Mouse (Mus musculus) forebrain, embryonic 15.5 days (tissue): ENCODE results near the gene Gm9913. TPM values are rescaled to one million over a fixed set of nuclear protein-coding genes. Genes with fewer than 3 reads are reported as not detected.

Source experiments
- ATAC-seq: fragments of 200-750 bp; cut with Nextera tagmentation; replicated peaks from 2 replicates; pipeline ENCODE4 v1.8.0; 2017; ENCODE audit warnings: mild to moderate bottlenecking, moderate TSS enrichment, moderate library complexity
- H3K27ac ChIP-seq: fragments of 300-500 bp; sonication (generic); replicated peaks from 2 replicates; pipeline ENCODE4 v1.5.1; 2015; ENCODE audit warnings: mild to moderate bottlenecking, inconsistent platforms
- H3K27me3 ChIP-seq: fragments of 300-500 bp; sonication (generic); 2 replicates; pipeline ENCODE4 v1.6.1; 2015; ENCODE audit warnings: inconsistent platforms
- H3K36me3 ChIP-seq: fragments of 300-500 bp; sonication (generic); 2 replicates; pipeline ENCODE4 v1.6.1; 2015; ENCODE audit warnings: mild to moderate bottlenecking, inconsistent platforms
- H3K4me1 ChIP-seq: fragments of 300-500 bp; sonication (generic); 2 replicates; pipeline ENCODE4 v1.6.1; 2015; ENCODE audit warnings: inconsistent platforms
- H3K4me2 ChIP-seq: fragments of 300-500 bp; sonication (generic); replicated peaks from 2 replicates; pipeline ENCODE4 v1.6.1; 2015; ENCODE audit warnings: mild to moderate bottlenecking, inconsistent platforms
- H3K4me3 ChIP-seq: fragments of 300-500 bp; sonication (generic); 2 replicates; pipeline ENCODE4 v1.5.1; 2015; ENCODE audit warnings: mild to moderate bottlenecking, inconsistent platforms
- H3K9ac ChIP-seq: fragments of 300-500 bp; sonication (generic); replicated peaks from 2 replicates; pipeline ENCODE4 v1.6.1; 2015; ENCODE audit warnings: mild to moderate bottlenecking, inconsistent platforms
- H3K9me3 ChIP-seq: fragments of 300-500 bp; sonication (generic); 2 replicates; pipeline ENCODE4 v1.6.1; 2016; ENCODE audit warnings: inconsistent platforms
- WGBS: fragments of 180-500 bp; shearing (Covaris S2); methylation state at CpG from one replicate; pipeline ENCODE4 v1.1.7; 2015; ENCODE audit warnings: mixed read lengths; 5-methylcytosine and 5-hydroxymethylcytosine counted together
- polyA plus RNA-seq: library from polyadenylated mRNA; unstranded; fragments of >200 nt; fragmentation: Nextera tagmentation; extraction: Ambion mirVana; gene quantifications from 2 replicates; pipeline ENCODE4 v1.2.1, GENCODE M21; 2015

Gm9913 gene
- polyA plus RNA-seq, 1 experiment from 2014 or later, result 0.09 TPM

DNA sequence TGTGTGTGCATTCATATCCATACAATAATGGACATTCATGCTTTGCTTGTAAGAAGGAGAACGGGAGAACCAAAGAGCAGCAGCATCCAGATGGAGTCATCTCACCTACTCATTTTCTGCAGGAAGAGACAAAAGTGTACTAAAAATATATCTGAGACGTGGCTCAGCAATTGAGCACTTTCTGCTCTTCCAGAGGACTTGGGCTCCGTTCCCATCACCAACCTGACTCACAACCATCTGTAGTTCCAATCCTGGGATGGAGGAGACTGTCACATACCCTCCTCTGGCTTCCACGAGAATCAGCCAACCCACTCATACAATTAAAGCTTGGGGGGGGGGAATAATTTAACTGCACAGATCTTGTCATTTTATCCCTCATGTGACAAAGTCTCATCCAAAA is 23.8 kb upstream of the Gm9913 start:
- WGBS, result 80% methylated on average over 4 of the region's 4 CpGs
- Histone ChIP-seq H3K27ac (no peak overlapping the region), H3K9ac (no peak overlapping the region), H3K4me1 (no peaks in the 10 kb centered on the region), H3K4me3 (no peak overlapping the region), H3K36me3 (no peaks in the 10 kb centered on the region), H3K27me3 (no peaks in the 10 kb centered on the region), H3K4me2 (no peak overlapping the region), H3K9me3 (no peaks in the 10 kb centered on the region)
- no peak for ATAC-seq

GRCm38 (mm10) chr2:125481531-125482317 is 23.2 kb upstream of the Gm9913 start:
- H3K27ac ChIP-seq, result no peak overlapping the region
- no peak for ATAC-seq
- no peaks in the 10 kb centered on the region for H3K4me1 ChIP-seq
- H3K9ac ChIP-seq, result no peak overlapping the region
- 89% methylated on average over 9 of the region's 9 CpGs for WGBS
- H3K4me3 ChIP-seq, result no peak overlapping the region
- no peaks in the 10 kb centered on the region for H3K9me3 ChIP-seq
- H3K36me3 ChIP-seq, result no peaks in the 10 kb centered on the region
- no peaks in the 10 kb centered on the region for H3K27me3 ChIP-seq
- H3K4me2 ChIP-seq, result no peak overlapping the region

DNA sequence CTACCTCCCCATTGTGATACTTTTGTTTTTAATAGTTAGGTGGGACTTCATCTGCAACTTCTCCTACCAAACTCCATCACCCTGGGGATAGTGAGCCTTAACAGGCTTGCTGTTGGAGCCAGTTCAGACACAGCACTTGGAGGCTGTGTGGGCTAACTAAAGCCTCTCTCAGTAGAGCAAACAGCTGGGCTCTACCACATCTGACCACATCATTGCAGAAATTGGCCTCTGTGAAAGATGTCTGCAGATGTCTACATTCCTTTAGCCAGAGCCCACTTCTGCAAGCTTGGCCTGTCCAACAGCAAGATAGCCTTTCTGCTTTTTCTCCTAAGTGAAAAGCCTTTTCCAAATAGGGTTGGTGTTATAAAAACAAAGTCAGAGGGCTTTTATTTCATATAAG is 20.7 kb upstream of the Gm9913 start:
- Histone ChIP-seq H3K27ac (no peak overlapping the region), H3K4me1 (no peaks in the 10 kb centered on the region), H3K27me3 (no peaks in the 10 kb centered on the region), H3K4me3 (no peak overlapping the region), H3K9ac (no peak overlapping the region), H3K9me3 (no peaks in the 10 kb centered on the region), H3K4me2 (no peak overlapping the region), H3K36me3 (no peaks in the 10 kb centered on the region)
- ATAC-seq, result no peak

DNA sequence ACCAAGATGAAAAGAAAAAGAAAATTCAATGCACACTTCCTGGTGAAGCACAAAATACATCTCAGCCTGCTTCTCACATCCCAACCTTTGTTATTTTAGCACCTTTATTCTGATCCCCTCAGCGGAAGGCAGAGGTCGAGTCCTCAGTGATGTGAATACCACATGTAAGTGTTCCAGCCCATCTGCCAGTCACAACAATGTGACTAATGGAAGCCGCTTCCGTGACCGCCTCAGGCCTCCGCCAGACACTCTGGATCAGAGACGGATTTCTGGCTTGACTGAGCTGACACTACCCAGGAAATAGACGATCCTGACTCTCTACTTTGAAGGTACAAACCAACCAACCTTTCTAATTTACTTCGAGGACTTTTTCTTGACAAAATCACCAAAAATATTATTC is 20.0 kb upstream of the Gm9913 start:
- Histone ChIP-seq H3K9me3 (no peaks in the 10 kb centered on the region), H3K9ac (no peak overlapping the region), H3K4me2 (no peak overlapping the region), H3K27me3 (no peaks in the 10 kb centered on the region), H3K27ac (no peak overlapping the region), H3K36me3 (no peaks in the 10 kb centered on the region), H3K4me1 (no peaks in the 10 kb centered on the region), H3K4me3 (no peak overlapping the region)
- 83% methylated on average over 9 of the region's 9 CpGs for WGBS
- no peak for ATAC-seq

- no peaks in the 10 kb centered on the region for H3K27me3 ChIP-seq
- H3K9me3 ChIP-seq, result no peaks in the 10 kb centered on the region
- no peak overlapping the region for H3K4me3 ChIP-seq
- H3K9ac ChIP-seq, result no peak overlapping the region
- no peak overlapping the region for H3K4me2 ChIP-seq
- WGBS, result 97% methylated on average over 1 of the region's 1 CpGs
- no peak overlapping the region for H3K27ac ChIP-seq
- no peaks in the 10 kb centered on the region for H3K4me1 ChIP-seq
- no peaks in the 10 kb centered on the region for H3K36me3 ChIP-seq
- no peak for ATAC-seq
These were observed 14.9 kb upstream of the Gm9913 start for GRCm38 (mm10) chr2:125489979-125490378.

DNA sequence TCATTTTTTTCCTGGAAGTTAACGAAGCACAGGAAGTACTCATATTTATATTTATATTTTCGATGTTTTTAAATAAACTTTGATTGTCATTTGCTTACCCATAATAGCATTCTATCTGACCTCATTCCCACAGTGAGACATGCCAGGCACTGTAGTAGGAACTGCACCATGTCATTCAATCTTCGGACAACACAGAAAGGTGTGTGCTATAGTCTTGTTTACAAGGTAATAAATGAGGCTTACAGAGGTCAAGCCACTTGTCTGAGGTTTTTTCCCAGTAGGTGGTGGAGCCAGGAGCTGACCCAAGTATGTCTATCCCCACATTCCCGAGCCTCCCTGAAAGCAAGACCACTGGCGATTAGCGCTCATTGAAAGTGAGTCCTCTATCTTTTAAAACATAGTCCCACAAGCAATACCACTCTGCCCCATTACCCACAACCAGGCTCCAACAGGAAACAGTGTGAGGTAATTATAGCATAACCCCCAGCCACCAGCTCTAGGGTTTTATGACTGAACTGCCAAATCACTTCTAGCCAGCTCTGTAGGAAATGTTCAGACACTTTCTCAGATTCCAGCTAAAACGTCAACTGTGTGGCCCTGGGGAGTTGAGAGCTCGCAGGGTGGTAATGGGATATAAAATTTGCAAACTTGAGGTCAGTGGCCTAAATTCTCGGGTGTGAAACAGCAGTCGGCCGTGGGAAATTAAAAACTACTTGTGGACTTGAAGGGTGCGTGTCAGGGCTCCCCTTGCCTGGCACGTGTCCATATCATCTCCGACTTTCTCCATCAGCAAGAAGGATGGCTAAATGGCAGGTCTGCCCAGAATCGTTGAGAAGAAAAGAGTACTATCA is 12.6 kb upstream of the Gm9913 start:
- 80% methylated on average over 15 of the region's 15 CpGs for WGBS

DNA sequence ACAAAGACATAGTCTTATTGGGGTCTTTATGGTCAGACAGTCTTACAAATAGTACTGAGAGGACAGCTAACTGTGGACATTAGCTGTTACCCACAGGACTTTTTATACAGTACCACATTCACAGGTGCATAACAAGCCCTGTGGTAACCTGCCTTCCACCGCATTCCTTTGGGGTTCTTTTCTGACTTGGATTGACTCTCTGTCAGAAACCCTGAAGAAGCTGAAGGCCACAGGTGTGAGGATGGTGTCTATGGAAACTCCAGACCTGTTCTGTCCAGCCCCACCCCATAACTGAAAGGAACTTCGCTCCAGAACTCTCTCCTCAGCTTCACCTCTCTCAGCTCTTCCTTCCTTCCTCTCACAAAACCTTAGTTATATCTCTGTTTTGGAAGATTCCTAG is 10.6 kb upstream of the Gm9913 start:
- H3K27ac ChIP-seq, result no peak overlapping the region
- no peaks in the 10 kb centered on the region for H3K36me3 ChIP-seq
- no peaks in the 10 kb centered on the region for H3K27me3 ChIP-seq
- no peaks in the 10 kb centered on the region for H3K9me3 ChIP-seq
- H3K4me2 ChIP-seq, result no peak overlapping the region
- H3K4me3 ChIP-seq, result no peak overlapping the region
- ATAC-seq, result no peak
- H3K4me1 ChIP-seq, result no peaks in the 10 kb centered on the region
- no peak overlapping the region for H3K9ac ChIP-seq
- 98% methylated on average over 2 of the region's 2 CpGs for WGBS

More for the DNA sequence above, 12.6 kb upstream of the Gm9913 start:
- no peak overlapping the region for H3K4me3 ChIP-seq
- no peak overlapping the region for H3K9ac ChIP-seq
- H3K27me3 ChIP-seq, result no peaks in the 10 kb centered on the region
- no peak overlapping the region for H3K4me2 ChIP-seq
- H3K36me3 ChIP-seq, result no peaks in the 10 kb centered on the region
- H3K27ac ChIP-seq, result no peak overlapping the region
- no peak for ATAC-seq
- no peaks in the 10 kb centered on the region for H3K9me3 ChIP-seq
- no peaks in the 10 kb centered on the region for H3K4me1 ChIP-seq

- no peak for ATAC-seq
These were observed 9.8 kb upstream of the Gm9913 start for GRCm38 (mm10) chr2:125494831-125495812.

GRCm38 (mm10) chr2:125496696-125497095 is 8.2 kb upstream of the Gm9913 start:
- Histone ChIP-seq H3K4me3 (no peak overlapping the region), H3K36me3 (no peaks in the 10 kb centered on the region), H3K9me3 (no peaks in the 10 kb centered on the region), H3K27ac (no peak overlapping the region), H3K9ac (no peak overlapping the region), H3K27me3 (no peaks in the 10 kb centered on the region), H3K4me1 (no peaks in the 10 kb centered on the region), H3K4me2 (no peak overlapping the region)
- 85% methylated on average over 5 of the region's 5 CpGs for WGBS
- ATAC-seq, result no peak

More at GRCm38 (mm10) chr2:125494831-125495812, 9.8 kb upstream of the Gm9913 start:
- no peaks in the 10 kb centered on the region for H3K27me3 ChIP-seq
- no peak overlapping the region for H3K9ac ChIP-seq
- H3K4me3 ChIP-seq, result no peak overlapping the region
- no peaks in the 10 kb centered on the region for H3K9me3 ChIP-seq
- no peaks in the 10 kb centered on the region for H3K36me3 ChIP-seq
- no peak overlapping the region for H3K4me2 ChIP-seq
- H3K4me1 ChIP-seq, result no peaks in the 10 kb centered on the region
- 91% methylated on average over 20 of the region's 20 CpGs for WGBS
- no peak overlapping the region for H3K27ac ChIP-seq

DNA sequence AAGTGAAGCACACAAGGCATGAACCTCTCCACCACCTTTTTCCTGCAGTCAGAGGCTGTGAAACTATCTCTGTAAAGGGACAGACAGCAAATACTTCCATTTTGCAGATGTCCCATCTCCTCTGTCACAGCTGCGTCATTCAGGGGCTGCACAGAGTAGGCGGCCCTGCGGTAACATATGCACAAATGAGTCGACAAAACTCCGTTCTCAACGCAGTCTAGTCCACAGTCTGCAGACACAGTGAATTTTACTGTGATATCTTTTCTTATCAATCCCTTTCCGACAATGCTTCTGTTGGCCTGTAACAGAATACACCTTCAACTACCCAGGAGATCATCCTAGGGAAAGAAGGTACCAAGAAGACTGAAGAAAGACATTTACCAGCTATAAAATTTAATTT is 6.7 kb upstream of the Gm9913 start:
- Histone ChIP-seq H3K9ac (no peak overlapping the region), H3K9me3 (no peaks in the 10 kb centered on the region), H3K4me3 (no peak overlapping the region), H3K36me3 (no peaks in the 10 kb centered on the region), H3K4me1 (no peaks in the 10 kb centered on the region), H3K4me2 (no peak overlapping the region), H3K27me3 (no peaks in the 10 kb centered on the region), H3K27ac (no peak overlapping the region)
- WGBS, result 94% methylated on average over 7 of the region's 7 CpGs
- ATAC-seq, result no peak

DNA sequence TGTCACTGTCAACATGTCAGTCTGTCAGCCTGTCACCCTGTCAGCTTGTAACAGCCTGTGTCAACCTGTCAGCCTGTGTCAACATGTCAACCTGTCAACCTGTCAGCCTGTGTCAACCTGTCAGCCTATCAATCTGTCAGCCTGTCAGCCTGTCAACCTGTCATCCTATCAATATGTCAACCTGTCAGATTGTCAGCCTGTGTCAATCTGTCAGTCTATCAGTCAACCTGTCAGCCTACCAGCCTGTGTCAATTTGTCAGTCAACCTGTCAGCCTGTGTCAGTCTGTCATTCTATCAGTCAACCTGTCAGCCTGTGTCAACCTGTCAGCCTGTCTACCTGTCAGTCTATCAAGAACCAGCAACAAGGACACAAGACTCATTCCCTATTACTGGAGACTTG is 3.4 kb upstream of the Gm9913 start:
- Histone ChIP-seq H3K4me3 (no peak overlapping the region), H3K9me3 (no peaks in the 10 kb centered on the region), H3K36me3 (no peaks in the 10 kb centered on the region), H3K9ac (no peak overlapping the region), H3K27me3 (no peaks in the 10 kb centered on the region), H3K4me2 (no peak overlapping the region), H3K4me1 (peaks cover 11% of the 10 kb centered on the region), H3K27ac (no peak overlapping the region)
- ATAC-seq, result no peak
